Mouse (Mus musculus): Measurements from ENCODE around the gene Nrp2.

The Nrp2 gene

DNA sequence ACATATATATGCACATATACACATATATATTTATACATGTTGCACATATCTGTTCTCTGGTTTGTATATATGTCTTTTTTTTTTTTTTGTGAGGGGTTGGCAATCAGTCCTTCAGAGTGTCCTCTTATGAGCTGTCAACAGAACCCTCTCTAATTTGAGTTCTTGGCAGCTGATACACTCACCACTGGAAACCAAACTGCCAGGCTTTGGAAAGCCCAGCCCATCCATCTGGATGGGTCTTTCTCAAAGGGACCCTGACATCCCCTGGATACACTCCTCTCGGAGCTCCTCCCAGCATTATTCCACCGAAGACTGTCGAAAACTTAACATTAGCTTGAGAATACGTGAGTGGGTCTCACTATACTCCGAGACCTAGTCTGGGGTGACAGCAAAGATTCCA lies 157.2 kb downstream of the Nrp2 start:
- CTCF ChIA-PET = no interaction called here

DNA sequence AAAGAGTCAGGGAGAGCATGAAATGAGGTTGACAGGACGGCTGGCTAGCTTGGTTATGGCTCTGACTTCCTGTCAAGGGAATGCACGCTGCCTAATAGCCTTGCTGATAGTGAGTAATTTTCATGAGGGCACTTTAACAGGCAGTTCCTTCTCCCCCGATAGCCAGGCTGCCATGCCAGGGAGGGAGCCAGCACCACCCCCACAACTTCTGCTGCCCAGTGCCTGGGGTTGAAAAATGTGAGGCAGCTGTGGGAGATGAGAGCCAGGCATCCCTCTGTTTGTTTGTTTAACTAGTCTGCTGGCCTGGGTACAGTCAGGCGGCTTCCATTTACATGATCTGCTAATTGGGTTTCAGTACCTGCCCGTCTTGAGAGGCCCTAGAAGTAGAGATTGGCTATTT lies 157.7 kb downstream of the Nrp2 start:
- CTCF ChIA-PET = no interaction called here
